Mouse (Mus musculus): ENCODE measurements around the gene Sparcl1.

Gene Sparcl1

DNA sequence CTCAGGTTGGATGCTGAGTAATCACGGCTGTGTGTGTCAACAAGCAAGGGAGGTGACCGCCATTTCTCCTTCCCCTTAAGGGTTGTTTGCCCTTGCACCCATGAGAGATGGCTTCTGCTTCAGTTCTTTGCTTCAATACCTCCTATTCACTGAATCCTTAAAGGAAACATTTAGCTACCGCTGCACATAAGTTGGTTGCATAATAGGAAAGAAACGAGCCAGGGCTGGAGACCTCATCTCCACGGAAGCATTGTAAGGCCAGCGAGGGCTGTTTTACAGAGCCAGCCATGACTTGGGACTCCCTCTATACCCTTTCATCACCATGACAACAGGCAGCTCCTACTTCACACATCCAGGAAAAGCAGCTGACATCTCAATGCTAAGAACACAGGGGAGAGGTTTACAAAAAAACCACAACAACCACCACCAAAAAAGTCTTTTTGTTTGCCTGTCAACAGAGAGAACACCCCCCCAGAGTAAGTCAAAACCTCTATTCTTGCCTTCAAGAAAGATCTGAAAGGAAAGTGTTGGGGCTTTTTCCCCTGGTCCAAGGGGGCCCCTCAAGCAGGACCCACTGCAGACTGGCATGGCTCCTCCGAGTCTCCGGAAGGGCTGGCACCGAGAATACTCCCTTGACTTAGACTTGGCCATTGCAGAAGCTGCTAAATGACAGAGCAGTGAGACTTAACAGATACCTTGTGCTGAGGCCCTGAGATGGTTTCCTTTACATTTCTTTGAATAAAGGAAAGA lies 3.2 kb downstream of the Sparcl1 start:
- DNase-seq (ENCODE audit: low spot score in 2 of 2) = peak; percentile 77 to 89

DNA sequence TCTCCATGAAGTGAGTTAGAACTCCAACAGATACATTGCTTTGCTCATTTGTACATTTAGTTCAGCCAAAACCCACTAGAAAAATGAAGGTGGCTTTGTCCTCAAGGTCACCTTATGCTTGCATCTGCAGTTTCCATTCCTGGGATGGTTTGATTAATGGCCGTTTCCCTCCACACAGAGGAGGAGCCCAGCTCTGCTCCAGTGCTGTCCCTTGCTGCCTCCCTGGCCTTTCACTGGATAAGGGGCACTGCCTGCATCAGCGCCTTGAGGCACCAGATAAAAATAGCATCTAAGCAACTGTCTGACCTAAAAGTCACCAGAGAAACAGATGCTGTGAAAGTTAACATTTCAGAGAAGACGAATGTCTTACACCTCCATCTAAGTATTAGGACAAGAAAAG lies 4.0 kb downstream of the Sparcl1 start:
- peak in 1 of 2 experiments; percentile 35 for DNase-seq (ENCODE audit: low spot score in 2 of 2)

DNA sequence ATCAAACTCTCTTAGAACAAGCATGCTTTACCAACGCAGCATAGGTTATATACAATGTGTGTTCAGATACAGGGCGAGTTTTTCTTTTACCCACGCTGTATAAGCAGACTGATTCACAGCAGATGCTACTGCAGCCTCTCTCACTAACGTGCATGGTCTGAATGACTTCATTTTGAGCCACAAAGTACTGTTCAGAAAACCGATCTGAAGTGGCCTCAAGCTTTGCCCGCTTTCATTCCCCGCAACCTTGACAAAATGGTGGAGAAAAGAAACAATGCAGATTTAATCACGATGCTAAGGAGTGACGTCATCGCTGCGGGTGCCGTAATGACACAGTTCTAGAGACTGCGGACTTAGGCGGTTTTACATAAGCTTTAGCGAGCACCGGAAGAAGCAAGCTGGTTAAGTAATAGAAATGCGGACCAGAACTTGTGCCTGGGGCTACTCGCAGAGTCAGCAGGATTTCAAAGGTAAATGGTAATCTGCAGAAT lies 4.6 kb downstream of the Sparcl1 start:
- peak; percentile 76 to 85 for DNase-seq (ENCODE audit: low spot score in 2 of 2)

DNA sequence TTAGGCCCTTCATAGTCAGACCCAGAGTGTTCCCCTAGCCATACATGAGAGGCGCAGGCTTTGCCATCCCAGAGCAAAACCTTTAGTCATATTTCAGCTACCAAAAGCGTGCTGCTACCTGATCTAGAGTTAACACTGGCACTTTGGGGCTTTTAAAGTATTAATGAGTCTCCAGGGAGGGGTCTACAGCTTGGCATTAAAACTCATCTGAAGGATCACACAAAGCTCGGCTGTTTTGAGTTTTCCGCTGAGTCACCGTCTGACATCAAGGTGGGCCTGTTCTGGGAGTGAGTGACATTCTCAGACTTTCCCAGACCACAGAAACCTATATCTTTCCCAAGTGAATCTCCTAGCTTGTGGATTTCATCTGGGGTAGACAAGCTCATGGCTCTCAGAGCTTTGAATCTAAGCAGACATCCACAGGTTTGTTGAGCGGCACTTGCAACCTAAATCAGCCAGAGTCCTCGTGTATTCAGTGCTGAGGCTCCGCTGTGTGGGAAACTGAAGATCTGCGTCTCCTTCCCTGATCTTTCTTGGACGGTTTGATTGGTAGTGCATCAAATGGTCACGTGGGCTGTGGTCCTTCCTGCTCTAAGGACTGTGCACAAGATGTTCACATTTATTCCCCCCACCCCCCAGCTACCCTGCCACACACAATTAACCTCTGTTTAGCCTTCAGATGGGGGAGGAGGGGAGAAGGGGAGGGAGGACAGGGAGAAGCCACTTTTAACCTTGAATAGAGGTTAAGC lies 5.2 kb downstream of the Sparcl1 start:
- DNase-seq (ENCODE audit: low spot score in 2 of 2) = peak; percentile 61 to 70

DNA sequence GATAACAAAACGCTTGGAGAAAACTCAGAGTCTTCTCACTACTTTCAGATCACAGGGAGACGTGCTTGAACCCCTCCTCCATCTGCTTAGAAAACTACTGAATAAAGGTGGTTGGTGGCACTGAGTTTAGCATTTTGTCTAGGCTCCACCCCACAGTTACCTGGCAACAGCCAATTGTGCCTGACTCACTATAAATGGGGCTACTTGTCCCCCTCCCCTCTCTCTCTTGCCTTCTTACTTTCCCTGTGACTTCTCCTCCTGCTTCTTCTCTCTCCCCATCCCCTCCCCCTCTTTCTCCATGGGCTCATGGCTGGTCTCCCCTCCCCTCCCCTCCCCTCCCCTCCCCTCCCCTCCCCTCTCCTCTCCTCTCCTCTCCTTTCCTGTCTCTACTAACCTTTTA lies 9.4 kb downstream of the Sparcl1 start:
- DNase-seq (ENCODE audit: low spot score in 2 of 2) = no peak

DNA sequence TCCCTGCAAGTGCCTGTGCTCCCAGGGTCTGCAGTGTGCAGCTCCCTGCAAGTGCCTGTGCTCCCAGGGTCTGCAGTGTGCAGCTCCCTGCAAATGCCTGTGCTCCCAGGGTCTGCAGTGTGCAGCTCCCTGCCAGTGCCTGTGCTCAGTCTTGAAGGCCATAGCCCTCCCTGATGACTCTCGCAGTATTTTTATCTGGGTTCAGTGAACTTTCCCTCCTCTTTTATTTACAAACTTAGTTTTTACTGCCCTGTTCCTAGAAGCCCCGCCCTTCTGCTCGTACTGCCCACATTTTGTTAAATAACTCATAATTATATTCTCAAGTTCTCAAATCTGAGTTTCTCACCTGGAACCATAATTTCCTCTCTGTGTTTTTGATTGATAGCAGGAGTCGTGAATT lies 10.4 kb downstream of the Sparcl1 start:
- DNase-seq (ENCODE audit: low spot score in 2 of 2) = no peak

DNA sequence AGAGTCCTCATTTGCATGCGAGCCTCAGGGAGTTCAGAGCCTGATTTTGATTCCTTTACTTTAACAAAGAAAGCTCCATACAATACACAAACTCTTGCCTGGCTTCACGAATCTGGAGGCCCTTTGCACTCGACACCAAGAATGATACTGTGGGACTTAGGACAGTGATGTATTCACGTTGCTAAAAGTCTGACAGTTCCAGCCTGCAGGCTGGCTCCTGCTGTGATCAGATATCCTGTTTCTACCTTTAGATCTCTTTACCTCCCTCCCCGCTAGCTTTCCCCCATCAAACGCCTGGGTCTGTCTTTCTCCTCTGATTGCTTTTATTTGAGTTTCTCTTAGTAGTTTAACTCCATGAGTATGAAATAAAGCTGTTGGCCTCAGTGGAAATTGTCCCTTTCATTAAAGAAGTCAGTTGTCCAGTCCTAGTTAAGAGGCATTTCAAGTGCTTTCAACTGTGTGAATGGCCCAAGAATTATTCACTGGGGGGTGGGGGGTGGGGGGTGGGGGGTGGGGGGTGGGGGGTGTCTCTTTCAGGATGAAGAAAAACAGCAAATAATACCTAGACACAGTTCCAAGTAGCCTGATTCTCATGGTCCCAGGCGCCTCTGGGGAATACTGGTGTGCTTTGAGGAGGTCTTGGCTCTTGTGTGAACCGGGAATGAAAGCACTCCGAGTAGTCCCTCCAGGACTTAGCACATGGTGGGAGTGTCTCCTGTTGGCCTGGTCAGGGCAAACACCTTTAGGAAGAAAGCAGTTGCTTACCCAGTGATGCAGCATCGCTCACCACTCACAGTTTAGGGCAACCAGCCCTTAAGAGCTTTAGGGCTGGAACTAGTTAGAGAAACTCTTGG lies 11.6 kb downstream of the Sparcl1 start:
- DNase-seq (ENCODE audit: low spot score in 2 of 2) = peak; percentile 52 to 63

DNA sequence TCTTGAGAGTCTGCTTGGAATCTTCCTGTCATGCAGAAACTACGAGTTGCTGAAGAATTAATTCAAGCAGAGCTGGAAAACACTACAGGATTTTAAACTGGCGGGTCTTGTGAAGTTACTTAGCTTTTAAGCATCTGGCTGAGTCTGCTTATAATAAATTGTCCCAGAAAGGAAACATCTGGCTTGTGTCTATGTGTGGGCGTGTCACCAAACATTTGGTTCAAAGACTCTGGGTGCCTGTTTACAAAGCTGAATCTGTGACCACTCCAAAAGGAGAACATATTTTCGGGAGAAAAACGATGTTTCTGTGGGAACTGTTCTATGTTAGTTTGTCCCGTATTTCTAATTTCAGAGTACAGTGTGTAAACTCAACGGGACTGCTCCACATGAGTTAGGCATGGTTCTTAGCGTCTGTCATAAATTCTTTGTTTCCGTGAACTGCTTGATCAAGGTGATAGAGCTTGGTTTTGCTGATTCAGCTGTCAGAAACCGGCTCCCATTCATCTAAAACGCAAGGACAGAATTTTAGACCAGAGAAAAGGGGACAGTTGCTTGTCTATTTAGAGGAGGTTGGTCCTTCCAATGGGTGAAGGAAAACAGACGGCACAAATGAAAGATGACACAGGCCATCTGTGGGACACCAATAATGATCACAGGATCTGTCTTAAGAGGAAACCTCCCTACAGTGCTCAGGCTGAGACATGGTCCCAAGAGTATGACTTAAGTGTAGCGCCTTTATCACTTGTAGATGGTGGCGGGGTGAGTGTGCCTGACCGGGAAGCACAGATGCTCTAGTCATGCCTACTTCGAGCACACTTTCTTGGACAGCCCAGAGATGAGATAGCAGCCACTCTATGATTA lies 17.2 kb downstream of the Sparcl1 start:
- DNase-seq (ENCODE audit: low spot score in 2 of 2) = no peak

DNA sequence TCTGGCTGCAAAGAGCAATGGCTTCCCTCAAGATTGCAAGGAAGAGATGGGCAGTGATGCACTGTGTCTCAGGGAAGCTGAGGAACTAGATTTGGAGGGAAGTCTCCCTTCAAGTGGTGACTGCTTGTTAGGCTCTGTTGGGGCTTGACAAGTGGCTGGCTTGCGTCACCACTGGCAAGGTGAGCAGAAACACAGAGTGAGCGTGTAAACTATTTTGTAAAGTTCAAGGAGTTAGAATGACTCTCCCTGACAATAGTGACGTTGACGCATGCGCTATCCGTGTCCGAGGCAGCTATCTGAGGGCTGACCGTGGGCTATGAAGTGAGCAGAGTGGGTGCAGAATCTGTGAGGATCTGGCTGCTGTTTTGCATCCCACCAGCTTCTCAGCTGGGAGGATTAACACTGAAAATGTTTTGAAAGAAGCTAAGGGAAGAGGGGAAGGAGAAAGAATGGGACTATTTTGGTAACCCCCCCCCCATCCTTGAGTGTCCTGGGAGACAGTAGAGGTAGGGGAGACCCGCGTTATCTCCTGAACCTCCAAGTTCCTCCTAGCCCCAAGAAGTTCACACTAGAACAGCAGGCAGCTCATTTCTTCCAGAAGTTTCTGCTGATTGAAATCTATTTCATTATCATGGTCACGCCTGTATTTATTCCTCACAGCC lies 18.0 kb downstream of the Sparcl1 start:
- DNase-seq (ENCODE audit: low spot score in 2 of 2) = no peak

DNA sequence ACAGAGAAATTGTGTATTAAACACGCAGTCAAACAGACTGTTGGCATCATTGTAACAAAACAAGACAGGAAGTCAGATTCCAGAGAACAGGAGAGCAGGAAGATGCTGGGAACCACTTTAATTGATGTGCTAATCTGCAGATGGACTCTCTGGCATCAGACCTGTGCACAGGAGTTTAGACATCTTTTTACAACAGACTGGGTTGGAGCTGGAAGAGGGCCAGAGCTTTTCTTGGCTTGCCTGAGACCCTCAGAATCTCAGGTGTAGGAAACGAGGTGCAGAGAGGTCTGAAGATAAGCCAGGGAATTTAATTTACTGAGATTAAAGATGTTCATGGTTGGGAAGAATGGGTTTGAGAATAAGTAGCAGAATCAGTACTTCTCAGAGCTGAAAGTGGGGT lies 23.8 kb downstream of the Sparcl1 start:
- peak in 1 of 2 experiments; percentile 17 for DNase-seq (ENCODE audit: low spot score in 2 of 2)

DNA sequence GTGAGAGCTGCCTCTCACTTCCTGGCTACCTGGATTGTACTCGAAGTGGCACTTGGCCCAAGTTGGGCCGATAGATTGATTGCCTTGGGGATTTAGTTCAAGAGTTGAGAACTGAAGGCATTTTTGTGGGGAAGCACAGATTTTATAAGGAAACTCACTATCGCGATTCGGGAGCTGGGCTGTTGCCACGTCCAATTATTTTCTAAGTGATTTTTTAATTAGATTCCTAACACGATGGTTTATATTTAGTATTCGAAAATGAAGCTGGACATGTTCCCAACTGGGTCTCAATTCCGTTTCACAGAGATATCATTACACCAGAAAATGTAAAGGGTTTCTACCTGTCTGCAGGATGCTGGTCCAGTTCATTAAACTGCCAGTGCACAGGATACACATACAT lies 28.2 kb downstream of the Sparcl1 start:
- DNase-seq (ENCODE audit: low spot score in 2 of 2) = peak in 1 of 2 experiments; percentile 41

DNA sequence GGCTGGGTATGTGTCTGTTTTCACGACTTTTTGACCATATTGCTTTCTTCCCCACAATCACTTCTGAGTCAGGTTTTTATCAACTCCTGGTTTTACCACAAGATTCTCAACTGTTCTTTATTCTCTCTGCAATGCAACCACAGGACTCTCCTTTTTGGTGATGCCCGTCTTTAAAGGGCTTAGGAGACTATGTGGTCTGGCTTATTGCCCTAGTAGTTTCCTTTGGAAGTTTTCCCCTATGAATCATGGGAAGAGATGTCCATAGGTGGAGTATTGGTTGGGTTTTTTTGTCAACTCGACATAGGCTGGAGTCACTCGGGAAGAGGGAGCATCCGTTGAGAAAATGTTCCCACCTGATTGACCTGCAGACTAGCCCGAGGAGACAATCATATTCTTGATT lies 32.8 kb downstream of the Sparcl1 start:
- DNase-seq (ENCODE audit: low spot score in 2 of 2) = no peak

DNA sequence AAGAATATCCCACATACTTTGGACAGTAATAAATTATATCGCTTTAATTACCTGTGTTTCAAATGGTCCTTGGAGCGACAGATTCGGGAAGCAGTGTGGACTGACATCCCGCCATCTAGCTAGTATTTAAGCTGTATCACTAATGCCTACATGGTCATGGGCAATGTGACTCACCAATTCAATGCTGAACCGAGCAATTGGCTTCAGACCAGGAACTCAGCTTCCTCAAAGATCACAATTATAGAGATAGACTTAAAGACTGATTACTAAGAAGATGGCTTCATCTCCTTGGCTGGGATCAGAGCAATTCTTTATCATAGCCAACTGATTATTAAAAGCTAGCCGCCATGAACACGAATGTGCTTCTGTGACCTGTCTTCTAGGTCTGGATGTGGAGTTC lies 36.0 kb downstream of the Sparcl1 start, which contains the start of gene Gm17660:
Gene Gm17660, minus strand, starts transcription at position 101 of the 400 bp plus-strand sequence.
- DNase-seq (ENCODE audit: low spot score in 2 of 2) = peak in 1 of 2 experiments; percentile 15

DNA sequence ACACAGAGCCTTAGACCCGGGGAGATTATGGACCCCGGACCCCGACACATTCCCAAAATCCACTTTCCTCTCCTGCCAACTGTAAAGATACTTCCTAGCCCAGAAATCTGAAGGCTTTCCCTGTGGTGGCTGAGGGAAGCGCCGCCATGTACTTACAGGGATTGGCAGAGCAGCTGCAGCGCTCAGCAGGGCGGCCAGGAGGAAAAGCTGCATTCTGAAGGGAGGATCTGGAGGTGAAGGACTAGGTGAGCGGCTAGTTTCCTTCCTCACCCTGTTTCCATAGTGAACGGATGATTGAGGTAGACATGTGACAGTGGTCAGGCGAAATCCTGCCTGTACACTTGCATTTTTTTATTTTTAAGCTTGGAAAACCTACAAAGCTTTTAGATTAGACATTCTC lies 37.2 kb downstream of the Sparcl1 start:
- DNase-seq (ENCODE audit: low spot score in 2 of 2) = peak in 1 of 2 experiments; percentile 36

DNA sequence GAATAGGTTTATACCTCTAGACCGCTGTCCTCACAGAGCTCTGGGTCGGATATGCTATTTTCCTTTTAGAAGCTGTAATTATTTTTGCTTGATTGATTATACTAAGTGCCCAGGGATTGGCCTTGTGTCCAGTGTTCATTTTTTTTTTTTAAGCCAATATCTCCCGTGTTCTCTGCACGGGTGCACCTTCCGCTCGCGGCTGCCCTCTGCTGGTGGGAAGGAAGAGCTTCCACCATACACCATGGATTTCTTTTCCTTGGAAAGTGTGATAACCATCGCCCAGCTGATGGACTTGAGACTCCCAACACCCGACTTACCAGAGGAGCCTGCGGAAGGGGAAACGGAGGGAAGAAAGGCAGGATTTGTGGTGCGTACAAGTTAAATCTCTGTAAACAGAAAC lies 39.1 kb downstream of the Sparcl1 start:
- peak; percentile 58 to 80 for DNase-seq (ENCODE audit: low spot score in 2 of 2)

DNA sequence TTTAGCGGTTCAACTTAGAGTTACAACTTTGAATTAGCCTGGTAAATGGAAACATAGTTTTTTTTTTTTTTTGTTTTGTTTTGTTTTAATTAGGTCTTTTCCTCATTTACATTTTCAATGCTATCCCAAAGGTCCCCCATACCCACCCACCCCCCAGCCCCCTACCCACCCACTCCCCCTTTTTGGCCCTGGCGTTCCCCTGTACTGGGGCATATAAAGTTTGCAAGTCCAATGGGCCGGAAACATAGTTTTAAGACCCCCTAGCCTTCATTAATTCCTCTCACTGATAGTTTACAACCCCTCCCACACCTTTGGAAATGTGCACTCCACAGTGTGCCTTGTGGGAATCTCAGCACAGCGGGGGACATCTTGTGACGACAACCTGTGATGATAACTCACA lies 39.9 kb downstream of the Sparcl1 start:
- DNase-seq (ENCODE audit: low spot score in 2 of 2) = peak; percentile 15 to 19

DNA sequence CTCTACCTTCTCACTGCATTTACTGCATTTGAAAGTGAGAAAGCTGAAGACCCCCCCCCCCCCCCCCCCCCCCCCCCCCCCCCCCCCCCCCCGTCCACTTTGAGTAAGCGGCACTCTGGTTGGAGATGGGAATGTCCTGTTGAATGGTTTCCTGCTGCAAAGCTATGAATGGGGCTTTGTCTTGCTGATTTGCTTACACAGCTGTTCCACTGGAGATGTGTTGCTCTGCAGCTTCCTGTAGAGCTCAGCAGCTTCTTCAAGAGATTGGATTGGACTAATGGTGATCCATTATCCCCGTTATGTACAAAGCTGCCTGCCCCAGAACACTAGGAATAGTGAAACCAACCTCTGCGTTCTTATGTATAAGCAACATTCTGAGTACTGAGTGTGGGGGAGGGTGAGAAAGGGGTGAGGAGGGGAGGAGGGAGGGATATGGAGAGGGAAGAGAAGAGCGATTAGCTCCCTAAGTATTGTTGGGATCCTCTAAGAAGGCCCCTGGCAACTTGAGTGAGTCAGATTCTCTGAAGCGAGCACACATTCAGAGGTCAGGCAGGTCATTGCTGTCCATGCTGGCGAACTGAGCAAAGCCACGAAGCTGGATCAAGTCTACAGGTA lies 41.2 kb downstream of the Sparcl1 start:
- peak in 1 of 2 experiments; percentile 21 for DNase-seq (ENCODE audit: low spot score in 2 of 2)

DNA sequence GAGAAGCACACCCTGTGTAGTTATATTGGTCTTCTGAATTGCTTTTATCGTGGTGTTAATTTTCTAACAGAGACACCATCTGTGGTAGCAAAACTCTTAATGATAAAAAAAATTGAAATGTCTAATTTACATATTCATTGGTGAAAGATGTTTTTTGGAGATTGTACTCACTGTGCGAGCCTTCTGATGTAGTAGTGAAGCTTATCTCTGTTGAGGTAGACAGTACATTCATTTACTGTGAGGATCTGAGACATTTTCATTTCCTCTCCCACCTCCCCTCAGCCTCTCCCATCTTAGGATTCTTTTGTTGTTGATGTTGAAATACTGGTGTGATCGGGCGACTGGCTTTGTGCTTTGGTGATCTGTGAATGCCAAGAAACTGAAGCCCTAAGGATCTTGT lies 42.5 kb downstream of the Sparcl1 start:
- peak in 1 of 2 experiments; percentile 12 for DNase-seq (ENCODE audit: low spot score in 2 of 2)

DNA sequence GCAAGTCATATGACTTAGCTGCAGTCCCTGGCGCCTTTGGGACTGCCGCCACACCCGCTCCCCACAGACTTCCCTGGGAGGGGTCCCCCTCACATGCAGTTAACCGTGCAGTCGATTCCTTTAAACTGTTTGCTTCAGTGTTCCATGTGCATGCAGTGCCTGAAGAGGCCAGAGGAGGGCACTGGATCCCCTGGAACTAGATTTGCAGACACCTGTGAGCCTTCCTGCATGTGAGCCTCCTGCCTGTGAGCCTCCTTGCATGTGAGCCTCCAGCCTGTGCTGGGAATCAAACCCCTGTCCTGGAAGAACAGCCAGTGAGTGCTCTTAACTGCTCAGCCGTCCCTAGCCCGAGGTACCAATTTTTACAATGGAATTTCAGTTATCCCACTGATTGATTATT lies 44.8 kb downstream of the Sparcl1 start:
- DNase-seq (ENCODE audit: low spot score in 2 of 2) = peak in 1 of 2 experiments; percentile 34

Data from right cerebral cortex, postnatal 10 days (tissue).